Mouse (Mus musculus) liver, embryonic 16.5 days (tissue): Measurements from ENCODE around the gene Erf. TPM values are rescaled to one million over a fixed set of nuclear protein-coding genes. Genes with fewer than 3 reads are reported as not detected.
A peak's percentile ranks its signal among the peaks of the same experiment; 100 is the strongest.

Source experiments
- ATAC-seq: fragments of 200-750 bp; cut with Nextera tagmentation; 2 replicates; pipeline ENCODE4 v1.8.0; 2017; ENCODE audit warnings: low read depth, mild to moderate bottlenecking, moderate number of reproducible peaks, moderate library complexity
- H3K27ac ChIP-seq: fragments of 300-500 bp; sonication (generic); 2 replicates; pipeline ENCODE4 v1.5.1; 2014; ENCODE audit warnings: mild to moderate bottlenecking, low read length
- H3K27me3 ChIP-seq: fragments of 300-500 bp; sonication (generic); 2 replicates; pipeline ENCODE4 v1.6.1; 2014; ENCODE audit warnings: low read depth, low read length, mixed read lengths; ENCODE audit not compliant: control insufficient read depth, insufficient read depth
- H3K36me3 ChIP-seq: fragments of 300-500 bp; sonication (generic); 2 replicates; pipeline ENCODE4 v1.6.1; 2014; ENCODE audit warnings: mild to moderate bottlenecking; ENCODE audit not compliant: control insufficient read depth, insufficient read depth
- H3K4me1 ChIP-seq: fragments of 300-500 bp; sonication (generic); 2 replicates; pipeline ENCODE4 v1.6.1; 2014; ENCODE audit warnings: low read depth, low read length, mixed read lengths; ENCODE audit not compliant: control insufficient read depth
- H3K4me2 ChIP-seq: fragments of 300-500 bp; sonication (generic); 2 replicates; pipeline ENCODE4 v1.6.1; 2014; ENCODE audit warnings: low read depth, low read length, mixed read lengths
- H3K4me3 ChIP-seq: fragments of 300-500 bp; sonication (generic); 2 replicates; pipeline ENCODE4 v1.5.1; 2014; ENCODE audit warnings: low read depth, mild to moderate bottlenecking, low read length
- H3K9ac ChIP-seq: fragments of 300-500 bp; sonication (generic); 2 replicates; pipeline ENCODE4 v1.6.1; 2014; ENCODE audit warnings: low read depth, low read length
- H3K9me3 ChIP-seq: fragments of 300-500 bp; sonication (generic); replicated peaks from 2 replicates; pipeline ENCODE4 v1.6.1; 2016; ENCODE audit warnings: low read length; ENCODE audit not compliant: control insufficient read depth
- WGBS: fragments of 180-500 bp; shearing (Covaris S2); extraction: QIAGEN DNeasy Blood & Tissue Kit; methylation state at CpG from one replicate; pipeline ENCODE4 v1.1.7; 2014; ENCODE audit not compliant: insufficient replicate concordance; 5-methylcytosine and 5-hydroxymethylcytosine counted together
- polyA plus RNA-seq: library from polyadenylated mRNA; unstranded; fragments of >200 nt; fragmentation: Nextera tagmentation; extraction: Ambion mirVana; gene quantifications from 2 replicates; pipeline ENCODE4 v1.2.1, GENCODE M21; 2015

The Erf gene
- polyA plus RNA-seq, 1 experiment from 2014 or later = 3.6 TPM

DNA sequence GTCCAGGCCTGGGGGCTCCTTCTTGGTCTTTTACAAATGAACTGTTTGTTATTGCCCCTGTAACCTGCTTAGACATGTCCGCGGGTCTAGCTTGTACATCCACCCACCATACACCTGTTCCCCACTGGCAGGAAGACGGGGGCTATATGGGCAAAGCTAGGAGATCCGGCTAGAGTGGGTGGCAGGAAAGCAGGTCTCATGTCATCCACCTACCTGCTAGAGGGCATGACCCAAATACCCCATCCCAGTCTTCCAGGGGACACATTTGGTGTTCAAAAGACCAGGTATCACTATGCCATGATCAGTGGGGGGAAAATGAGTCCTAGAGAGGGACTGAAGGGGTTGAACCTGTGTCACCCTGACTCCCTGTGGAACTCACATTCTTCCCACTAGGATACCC lies 26.8 kb upstream of the Erf start:
- no peaks in the 10 kb centered on the region for H3K9me3 ChIP-seq
- H3K9ac ChIP-seq = peak overlapping the region; percentile 78
- H3K27me3 ChIP-seq = no peaks in the 10 kb centered on the region
- H3K4me3 ChIP-seq = no peak overlapping the region
- peaks cover 7% of the 10 kb centered on the region for H3K36me3 ChIP-seq
- WGBS = 85% methylated on average over 4 of the region's 4 CpGs
- peaks cover 86% of the 10 kb centered on the region for H3K4me1 ChIP-seq
- no peak for ATAC-seq
- peak overlapping the region; percentile 99 for H3K4me2 ChIP-seq
- peak overlapping the region; percentile 95 for H3K27ac ChIP-seq

DNA sequence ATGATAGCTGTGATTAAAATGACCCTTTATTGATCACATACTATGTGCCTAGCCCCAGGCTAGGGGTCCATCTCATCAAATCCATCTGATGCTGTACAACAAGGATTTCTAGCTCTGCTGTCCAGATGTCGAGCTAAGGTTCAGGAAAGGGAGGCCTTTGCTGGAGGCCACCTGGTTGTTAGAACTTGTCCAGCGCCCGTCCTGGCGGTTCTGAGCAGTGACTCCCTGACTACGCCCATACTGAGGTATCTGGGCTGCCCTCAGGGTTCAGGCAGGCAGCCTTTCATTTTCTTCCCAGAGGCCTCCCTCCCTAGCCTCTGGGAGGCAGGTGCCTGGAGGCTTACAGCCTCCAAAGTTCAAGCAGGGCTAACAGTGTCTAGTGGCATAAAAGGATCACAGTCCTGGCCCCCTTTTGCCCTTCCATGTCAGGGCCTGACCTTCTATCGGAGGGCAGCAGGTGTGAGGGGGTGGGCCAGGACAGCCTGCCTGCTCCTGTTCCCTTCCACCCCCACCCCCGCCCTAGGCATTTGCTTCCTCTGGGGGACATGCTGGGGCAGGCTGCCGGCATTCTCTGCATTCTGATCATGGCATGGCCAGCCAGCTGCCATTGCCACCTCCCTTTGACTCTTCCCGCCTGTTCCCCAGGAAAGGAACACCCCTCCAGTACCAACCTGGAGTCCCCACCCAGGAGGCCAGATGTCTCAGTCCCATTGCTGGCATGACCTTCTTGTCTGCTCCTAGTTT lies 25.2 kb upstream of the Erf start:
- Histone ChIP-seq H3K9me3 (no peaks in the 10 kb centered on the region), H3K4me2 (no peak overlapping the region), H3K4me1 (peaks cover 77% of the 10 kb centered on the region), H3K27me3 (no peaks in the 10 kb centered on the region), H3K4me3 (no peak overlapping the region), H3K9ac (0 out of 2 replicates have a peak overlapping the region, but pooled peaks have one; percentile 35), H3K27ac (peak overlapping the region; percentile 58), H3K36me3 (peaks cover 13% of the 10 kb centered on the region)
- WGBS = 58% methylated on average over 9 of the region's 9 CpGs
- ATAC-seq = no peak

DNA sequence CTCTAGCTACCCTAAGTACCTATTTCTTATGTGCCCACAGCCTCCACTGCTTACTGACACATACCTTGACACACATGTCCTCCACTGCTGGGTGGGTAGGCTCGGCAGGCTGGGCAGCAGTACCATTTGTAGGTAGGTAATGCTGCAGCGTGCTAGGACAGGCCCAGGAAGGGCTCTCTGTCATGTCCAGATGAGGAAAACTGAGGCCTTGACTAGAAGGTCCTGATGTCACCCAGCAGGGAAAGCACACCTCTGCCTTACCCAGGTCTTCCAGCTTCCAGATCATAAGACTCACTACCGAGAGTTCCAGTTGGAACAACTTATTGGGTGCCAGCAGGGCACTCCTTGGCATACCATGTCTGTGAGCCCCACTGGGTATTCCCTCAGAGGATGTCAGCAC lies 24.4 kb upstream of the Erf start:
- H3K4me1 ChIP-seq = peaks cover 76% of the 10 kb centered on the region
- no peaks in the 10 kb centered on the region for H3K9me3 ChIP-seq
- H3K9ac ChIP-seq = peak overlapping the region; percentile 37
- H3K4me2 ChIP-seq = peak overlapping the region; percentile 59; the same call in 1 of the 2 replicates
- no peak overlapping the region for H3K4me3 ChIP-seq
- 76% methylated on average over 3 of the region's 3 CpGs for WGBS
- H3K36me3 ChIP-seq = peaks cover 13% of the 10 kb centered on the region
- H3K27me3 ChIP-seq = no peaks in the 10 kb centered on the region
- no peak for ATAC-seq
- H3K27ac ChIP-seq = peak overlapping the region; percentile 92

DNA sequence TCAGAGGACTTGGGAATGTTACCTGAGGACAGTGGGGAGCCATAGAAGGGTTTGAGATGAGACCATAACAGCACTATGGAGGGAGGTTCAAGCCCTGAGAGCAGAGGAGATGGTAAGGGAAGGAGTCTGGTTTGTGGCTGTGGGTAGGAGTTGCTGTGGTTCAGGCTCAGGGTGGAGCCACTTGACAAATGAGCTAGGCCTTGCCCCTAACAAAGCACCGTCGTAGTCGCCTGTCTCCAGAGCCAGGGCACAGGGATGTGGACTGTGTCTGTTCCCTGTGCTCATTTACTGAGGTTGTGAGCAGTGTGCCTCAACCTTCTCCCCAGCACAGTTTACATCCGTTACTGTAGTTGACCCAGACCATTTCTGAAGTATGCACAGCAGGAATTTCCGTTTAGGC lies 24.0 kb upstream of the Erf start:
- H3K27ac ChIP-seq = peak overlapping the region; percentile 92
- 24% methylated on average over 5 of the region's 5 CpGs for WGBS

DNA sequence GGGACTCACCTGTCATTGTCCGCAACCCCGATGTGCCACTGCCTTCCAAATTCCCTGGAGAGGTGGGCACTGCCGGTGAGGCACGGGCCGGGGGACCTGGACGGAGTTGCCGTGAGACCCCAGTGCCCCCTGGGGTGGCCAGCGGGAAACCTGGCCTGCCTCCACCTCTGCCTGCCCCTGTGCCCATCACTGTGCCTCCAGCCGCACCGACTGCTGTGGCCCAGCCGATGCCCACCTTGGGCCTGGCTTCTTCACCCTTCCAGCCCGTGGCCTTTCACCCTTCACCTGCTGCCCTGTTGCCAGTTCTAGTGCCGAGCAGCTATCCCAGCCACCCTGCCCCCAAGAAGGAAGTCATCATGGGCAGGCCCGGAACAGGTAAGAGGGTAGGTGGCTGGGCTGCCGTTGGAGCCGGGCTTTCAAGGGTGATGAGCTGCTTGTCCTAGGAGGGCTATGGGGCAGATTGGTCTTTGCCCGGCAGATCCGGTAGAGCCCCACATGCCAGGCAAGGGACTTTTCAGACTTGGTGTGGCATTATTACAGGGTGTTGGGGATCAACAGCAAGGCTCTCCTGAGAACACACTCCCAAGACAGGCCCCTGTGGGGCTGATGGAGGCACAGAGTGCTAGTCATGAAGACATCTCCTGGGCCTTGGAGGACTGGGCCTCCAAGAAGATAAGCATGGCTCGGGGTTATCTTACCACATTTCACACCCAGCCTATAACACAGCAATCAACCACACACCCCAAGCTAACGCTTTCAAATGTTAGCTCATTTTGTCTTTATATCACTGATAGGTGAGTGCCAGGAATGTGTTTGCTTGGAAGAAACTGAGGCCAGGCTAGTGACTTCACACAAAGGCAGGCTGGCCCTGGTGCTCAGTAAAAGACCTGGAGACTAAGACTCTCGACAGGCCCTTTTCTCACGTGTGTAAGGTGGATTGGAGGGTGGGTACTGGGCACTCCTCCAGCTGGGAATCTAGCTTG lies 23.0 kb upstream of the Erf start:
- Histone ChIP-seq H3K9me3 (no peaks in the 10 kb centered on the region), H3K9ac (peak overlapping the region; percentile 65), H3K27me3 (no peaks in the 10 kb centered on the region), H3K36me3 (peaks cover 13% of the 10 kb centered on the region), H3K4me2 (peak overlapping the region; percentile 59), H3K4me3 (peak overlapping the region; percentile 33), H3K27ac (peak overlapping the region; percentile 92), H3K4me1 (peaks cover 80% of the 10 kb centered on the region)
- peak; percentile 74 for ATAC-seq
- WGBS = 64% methylated on average over 22 of the region's 22 CpGs

More for the DNA sequence above, 24.0 kb upstream of the Erf start:
- Histone ChIP-seq H3K4me1 (peaks cover 76% of the 10 kb centered on the region), H3K9me3 (no peaks in the 10 kb centered on the region), H3K4me2 (peak overlapping the region; percentile 59), H3K36me3 (peaks cover 13% of the 10 kb centered on the region), H3K4me3 (no peak overlapping the region), H3K9ac (peak overlapping the region; percentile 37), H3K27me3 (no peaks in the 10 kb centered on the region)
- no peak for ATAC-seq

DNA sequence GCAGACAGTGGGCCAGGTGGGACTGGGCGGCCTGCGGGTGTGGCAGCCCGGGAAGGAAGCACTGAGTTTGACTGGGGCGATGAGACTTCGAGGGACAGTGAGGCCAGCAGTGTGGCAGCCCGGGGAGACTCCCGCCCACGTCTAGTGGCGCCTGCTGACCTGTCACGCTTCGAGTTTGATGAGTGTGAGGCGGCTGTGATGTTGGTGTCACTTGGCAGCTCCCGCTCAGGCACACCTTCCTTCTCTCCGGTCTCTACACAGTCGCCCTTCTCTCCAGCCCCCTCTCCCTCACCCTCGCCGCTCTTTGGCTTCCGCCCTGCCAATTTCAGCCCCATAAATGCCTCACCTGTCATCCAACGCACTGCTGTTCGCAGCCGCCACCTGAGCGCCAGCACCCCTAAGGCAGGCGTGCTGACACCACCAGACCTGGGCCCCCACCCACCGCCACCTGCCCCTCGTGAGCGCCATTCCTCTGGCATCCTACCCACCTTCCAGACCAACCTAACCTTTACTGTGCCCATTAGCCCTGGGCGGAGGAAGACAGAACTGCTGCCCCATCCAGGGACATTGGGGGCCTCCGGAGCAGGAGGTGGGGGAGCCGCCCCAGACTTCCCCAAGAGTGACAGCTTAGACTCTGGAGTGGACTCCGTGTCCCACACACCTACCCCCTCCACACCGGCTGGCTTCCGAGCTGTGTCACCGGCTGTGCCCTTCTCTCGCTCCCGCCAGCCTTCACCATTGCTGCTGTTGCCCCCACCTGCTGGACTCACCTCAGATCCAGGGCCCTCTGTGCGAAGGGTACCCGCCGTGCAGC lies 22.1 kb upstream of the Erf start:
- peak overlapping the region; percentile 65 for H3K9ac ChIP-seq
- no peaks in the 10 kb centered on the region for H3K27me3 ChIP-seq
- peak overlapping the region; percentile 59 for H3K4me2 ChIP-seq
- no peak for ATAC-seq
- no peak overlapping the region; the same call in 1 of the 2 replicates for H3K4me3 ChIP-seq
- 87% methylated on average over 38 of the region's 38 CpGs for WGBS
- H3K9me3 ChIP-seq = no peaks in the 10 kb centered on the region
- H3K27ac ChIP-seq = peak overlapping the region; percentile 92
- H3K36me3 ChIP-seq = peaks cover 13% of the 10 kb centered on the region
- peaks cover 72% of the 10 kb centered on the region for H3K4me1 ChIP-seq

DNA sequence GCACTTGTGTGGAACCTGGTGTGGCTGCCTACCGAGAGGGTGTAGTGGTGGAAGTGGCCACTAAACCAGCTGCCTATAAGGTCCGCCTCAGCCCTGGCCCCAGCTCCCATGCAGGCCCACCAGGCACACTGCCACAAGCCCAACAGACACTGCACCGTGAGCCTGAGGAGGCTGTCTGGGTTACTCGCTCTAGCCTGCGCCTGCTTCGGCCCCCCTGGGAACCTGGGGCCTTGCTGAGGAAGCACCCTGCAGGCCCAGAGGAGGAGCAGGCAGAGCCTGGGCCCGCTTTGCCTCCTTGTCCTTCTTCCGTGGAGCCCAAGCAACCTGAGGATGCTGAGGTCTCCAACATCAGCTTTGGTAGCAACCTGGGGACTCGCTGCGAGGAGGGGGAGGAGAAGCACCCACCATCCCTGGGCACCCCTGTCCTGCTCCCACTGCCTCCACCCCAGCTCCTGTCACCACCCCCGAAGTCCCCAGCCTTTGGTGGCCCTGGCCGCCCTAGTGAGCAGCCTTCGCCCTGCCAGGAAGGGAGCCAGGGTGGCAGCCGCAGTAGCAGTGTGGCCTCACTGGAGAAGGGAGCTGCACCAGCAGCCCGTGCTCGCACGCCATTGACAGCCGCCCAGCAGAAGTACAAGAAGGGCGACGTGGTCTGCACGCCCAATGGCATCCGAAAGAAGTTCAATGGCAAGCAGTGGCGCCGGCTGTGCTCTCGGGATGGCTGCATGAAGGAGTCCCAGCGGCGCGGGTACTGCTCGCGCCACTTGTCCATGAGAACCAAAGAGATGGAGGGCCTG lies 21.3 kb upstream of the Erf start:
- Histone ChIP-seq H3K9me3 (no peaks in the 10 kb centered on the region), H3K4me2 (no peak overlapping the region), H3K36me3 (peaks cover 13% of the 10 kb centered on the region), H3K27ac (no peak overlapping the region), H3K4me3 (no peak overlapping the region), H3K27me3 (no peaks in the 10 kb centered on the region), H3K4me1 (peaks cover 67% of the 10 kb centered on the region), H3K9ac (no peak overlapping the region)
- WGBS = 88% methylated on average over 29 of the region's 30 CpGs
- ATAC-seq = no peak
